Mouse (Mus musculus) macrophage (primary cell): ENCODE results near the gene Wee1. TPM values are rescaled to one million over a fixed set of nuclear protein-coding genes. Genes with fewer than 3 reads are reported as not detected.
"Not testable (repeated sequence)": the region's sequence is repeated elsewhere in the genome, so short reads cannot be mapped to it uniquely, and the experiment has no call there.

Source experiments
- H3K27ac ChIP-seq: fragments of 350-480 bp; formaldehyde crosslinking; 2 replicates; pipeline ENCODE4 v1.9.0; 2021
- H3K36me3 ChIP-seq: fragments of 350-480 bp; formaldehyde crosslinking; 2 replicates; pipeline ENCODE4 v1.9.0; 2021; ENCODE audit errors: inconsistent target
- H3K4me3 ChIP-seq: fragments of 350-480 bp; formaldehyde crosslinking; 2 replicates; pipeline ENCODE4 v1.9.0; 2021; ENCODE audit errors: inconsistent target
- H3K79me2 ChIP-seq: fragments of 350-480 bp; formaldehyde crosslinking; 2 replicates; pipeline ENCODE4 v1.9.0; 2021; ENCODE audit errors: inconsistent target
- WGBS: methylation state at CpG from one replicate; pipeline ENCODE4 v1.1.7; 2026; ENCODE audit warnings: inconsistent platforms; ENCODE audit not compliant: missing documents; 5-methylcytosine and 5-hydroxymethylcytosine counted together
- polyA plus RNA-seq: library from polyadenylated mRNA; stranded (reverse); fragments of 250-400 nt; gene quantifications from 3 replicates; pipeline ENCODE4 v1.2.4, GENCODE M21; 2018; ENCODE audit warnings: inconsistent platforms

Wee1 gene
- polyA plus RNA-seq, 1 experiment from 2014 or later, result 10.7 TPM

DNA sequence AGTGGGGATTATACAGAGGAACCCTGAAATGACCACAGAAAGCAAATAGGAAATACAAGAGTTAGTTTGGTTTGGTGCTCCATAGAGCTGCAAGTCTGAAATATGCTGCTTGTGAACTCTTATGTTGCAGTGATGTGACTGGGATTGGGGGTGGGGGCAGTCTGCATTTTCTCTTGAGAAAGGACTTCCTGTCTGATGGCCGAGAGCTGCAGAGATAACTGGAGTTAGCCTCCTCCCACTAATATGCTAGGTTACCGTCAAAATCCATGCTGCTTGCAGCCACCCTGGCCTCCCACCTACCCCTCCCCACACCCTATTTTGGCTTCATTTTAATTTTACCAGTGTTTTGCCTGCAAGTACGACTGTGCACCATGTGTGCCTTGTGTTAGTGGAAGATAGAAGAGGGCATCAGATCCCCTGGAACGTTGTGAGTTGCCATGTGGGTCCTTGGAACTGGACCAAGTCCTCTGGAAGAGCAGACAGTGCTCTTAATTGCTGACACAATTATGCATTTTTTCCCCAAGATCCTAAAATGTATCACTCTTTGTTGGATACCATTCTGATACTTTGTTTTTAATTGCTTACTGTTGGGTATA is 11.7 kb upstream of the Wee1 start:
- no peaks in the 10 kb centered on the region for H3K79me2 ChIP-seq
- 35% methylated on average over 4 of the region's 4 CpGs for WGBS
- no peak overlapping the region for H3K4me3 ChIP-seq
- peak overlapping the region; percentile 83 for H3K27ac ChIP-seq
- no peaks in the 10 kb centered on the region for H3K36me3 ChIP-seq

DNA sequence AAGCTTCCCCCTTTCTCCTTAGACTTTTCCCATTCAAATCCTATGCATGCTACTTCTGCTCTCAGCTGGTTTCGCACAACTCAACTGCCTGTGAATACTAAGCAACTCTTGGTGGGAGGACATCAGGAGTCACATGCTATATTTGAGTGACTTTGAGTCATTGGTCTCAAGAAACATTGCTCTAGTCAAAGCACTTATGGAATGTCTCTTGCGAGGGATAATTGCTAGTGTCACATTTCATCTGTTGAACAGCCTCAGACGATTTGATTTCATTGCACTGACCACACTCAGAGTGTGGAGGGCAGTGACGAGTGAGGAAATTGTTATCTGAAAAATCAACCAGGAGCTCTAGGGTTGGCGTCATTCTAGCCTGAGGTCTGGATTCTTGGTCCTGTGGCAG is 7.1 kb upstream of the Wee1 start:
- WGBS, result 49% methylated on average over 5 of the region's 5 CpGs
- Histone ChIP-seq H3K36me3 (no peaks in the 10 kb centered on the region), H3K27ac (peak overlapping the region; percentile 86)

DNA sequence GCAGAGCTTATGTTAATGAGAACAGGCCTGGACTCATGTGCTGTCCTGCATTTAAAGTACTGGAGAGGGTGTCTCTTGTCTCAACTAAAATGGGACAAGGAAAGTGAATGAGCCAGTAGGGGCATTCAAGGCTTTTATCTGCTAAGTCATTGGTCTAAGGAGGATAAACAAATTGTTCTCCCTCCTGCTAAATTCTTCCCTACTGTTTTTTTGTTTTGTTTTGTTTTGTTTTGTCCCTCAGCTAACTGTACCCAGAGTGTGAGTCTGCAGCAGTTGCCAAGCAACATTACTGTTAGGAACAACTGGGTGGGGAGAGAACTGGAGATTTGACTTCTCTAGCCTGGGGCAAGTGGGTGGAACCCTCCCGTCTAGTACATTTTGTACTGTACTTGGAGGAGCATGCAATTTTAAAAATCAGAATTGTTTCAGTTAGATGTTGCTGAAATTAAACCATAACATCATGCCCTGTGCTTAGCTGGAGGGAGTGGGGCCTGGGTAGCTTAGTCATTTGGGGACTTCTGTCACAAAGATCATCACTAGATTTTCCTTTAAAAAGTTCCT is 5.0 kb upstream of the Wee1 start:
- no peaks in the 10 kb centered on the region for H3K79me2 ChIP-seq
- 57% methylated on average over 1 of the region's 1 CpGs for WGBS
- H3K36me3 ChIP-seq, result no peaks in the 10 kb centered on the region
- H3K4me3 ChIP-seq, result no peak overlapping the region
- no peak overlapping the region for H3K27ac ChIP-seq

More for the DNA sequence above, 7.1 kb upstream of the Wee1 start:
- Histone ChIP-seq H3K79me2 (no peaks in the 10 kb centered on the region), H3K4me3 (no peak overlapping the region)

DNA sequence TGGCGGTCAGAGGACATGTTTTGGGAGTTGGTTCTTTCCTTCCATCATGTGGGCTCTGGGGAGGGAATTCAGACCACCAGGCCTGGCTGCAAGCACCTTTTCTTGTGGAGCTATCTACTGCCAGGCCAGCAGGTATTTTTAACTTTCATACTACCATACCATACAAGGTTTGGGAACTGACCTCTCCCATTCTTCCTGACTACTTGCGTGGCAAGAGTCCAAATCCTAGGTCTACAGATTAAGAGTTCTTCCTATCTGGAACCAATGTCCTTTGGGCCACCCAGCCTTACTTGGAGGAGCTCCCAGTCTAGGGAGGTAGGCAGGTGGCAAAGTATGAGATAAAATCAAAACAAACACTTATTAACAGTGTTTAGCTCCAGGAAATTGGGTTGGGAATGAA is 3.4 kb upstream of the Wee1 start:
- Histone ChIP-seq H3K36me3 (no peaks in the 10 kb centered on the region), H3K79me2 (peaks cover 6% of the 10 kb centered on the region), H3K27ac (no peak overlapping the region), H3K4me3 (no peak overlapping the region)
- WGBS, result 95% methylated on average over 2 of the region's 2 CpGs

DNA sequence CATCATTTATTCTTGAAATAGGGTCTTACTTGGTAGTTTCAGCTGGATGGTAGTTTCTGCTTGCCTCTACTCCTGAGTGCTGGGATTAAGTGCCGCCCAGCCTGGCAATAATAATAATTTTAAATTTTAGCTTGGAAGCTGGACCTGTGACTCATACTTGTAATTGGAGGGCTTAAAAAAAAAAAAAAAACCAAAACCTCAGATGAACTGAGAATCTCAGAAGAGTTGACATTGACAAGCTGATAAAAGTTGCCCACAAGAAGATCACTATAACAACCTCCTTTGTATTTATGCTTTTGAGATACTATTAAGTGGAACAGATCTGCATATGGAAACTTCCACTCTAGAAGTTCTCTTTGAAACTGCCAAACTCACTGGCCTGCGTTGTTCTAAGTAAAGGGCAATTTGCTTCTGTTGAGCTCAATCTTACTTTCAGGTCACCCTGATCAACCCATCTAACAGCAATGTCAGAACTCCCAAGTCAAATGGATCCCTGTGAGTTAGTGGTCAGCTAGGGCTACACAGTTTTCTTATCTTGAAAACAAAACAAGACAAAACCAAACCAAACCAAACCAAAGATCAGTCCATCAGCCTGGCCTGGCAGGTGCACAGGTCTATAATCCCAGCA is 1.6 kb upstream of the Wee1 start:
- H3K36me3 ChIP-seq, result no peaks in the 10 kb centered on the region

DNA sequence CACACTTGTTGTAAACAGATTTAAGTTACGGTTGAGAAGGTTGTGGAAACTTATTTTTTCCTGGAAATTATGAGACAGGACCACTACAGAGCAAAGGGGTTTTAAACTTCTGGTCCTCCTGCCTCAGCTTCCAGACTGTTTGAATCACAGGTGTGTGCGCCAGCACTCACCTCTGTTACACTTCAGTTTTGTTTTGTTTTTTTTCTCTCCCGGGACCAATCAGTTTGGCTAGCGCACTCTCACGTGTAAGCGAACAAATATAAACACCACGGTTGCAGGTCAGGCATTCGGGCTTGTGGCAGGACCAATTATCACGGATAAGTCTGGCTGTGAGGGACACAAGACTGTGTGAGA is 707 bp upstream of the Wee1 start:
- Histone ChIP-seq H3K36me3 (no peaks in the 10 kb centered on the region), H3K27ac (peak overlapping the region; percentile 80)
- under 1% methylated on average over 9 of the region's 9 CpGs for WGBS

More for the DNA sequence above, 1.6 kb upstream of the Wee1 start:
- Histone ChIP-seq H3K27ac (peak overlapping the region; percentile 80), H3K79me2 (peaks cover 24% of the 10 kb centered on the region), H3K4me3 (peak overlapping the region; percentile 64; the same call in 1 of the 2 replicates)
- WGBS, result 83% methylated on average over 2 of the region's 2 CpGs

DNA sequence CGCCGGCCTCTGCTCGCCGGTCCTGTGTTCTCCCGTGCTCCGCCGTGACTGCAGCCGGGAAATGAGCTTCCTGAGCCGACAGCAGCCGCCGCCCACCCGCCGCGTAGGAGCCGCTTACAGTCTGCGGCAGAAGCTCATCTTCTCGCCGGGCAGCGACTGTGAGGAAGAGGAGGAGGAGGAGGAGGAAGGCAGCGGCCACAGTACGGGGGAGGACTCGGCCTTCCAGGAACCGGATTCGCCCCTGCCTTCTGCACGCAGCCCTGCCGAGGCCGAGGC is 381 bp downstream of the Wee1 start:
- H3K79me2 ChIP-seq, result peaks cover 44% of the 10 kb centered on the region
- no peaks in the 10 kb centered on the region for H3K36me3 ChIP-seq
- WGBS, result under 1% methylated on average over 21 of the region's 27 CpGs
- peak overlapping the region; percentile 37 for H3K4me3 ChIP-seq
- H3K27ac ChIP-seq, result no peak overlapping the region

More for the DNA sequence above, 707 bp upstream of the Wee1 start:
- Histone ChIP-seq H3K79me2 (peaks cover 33% of the 10 kb centered on the region), H3K4me3 (peak overlapping the region; percentile 64)

DNA sequence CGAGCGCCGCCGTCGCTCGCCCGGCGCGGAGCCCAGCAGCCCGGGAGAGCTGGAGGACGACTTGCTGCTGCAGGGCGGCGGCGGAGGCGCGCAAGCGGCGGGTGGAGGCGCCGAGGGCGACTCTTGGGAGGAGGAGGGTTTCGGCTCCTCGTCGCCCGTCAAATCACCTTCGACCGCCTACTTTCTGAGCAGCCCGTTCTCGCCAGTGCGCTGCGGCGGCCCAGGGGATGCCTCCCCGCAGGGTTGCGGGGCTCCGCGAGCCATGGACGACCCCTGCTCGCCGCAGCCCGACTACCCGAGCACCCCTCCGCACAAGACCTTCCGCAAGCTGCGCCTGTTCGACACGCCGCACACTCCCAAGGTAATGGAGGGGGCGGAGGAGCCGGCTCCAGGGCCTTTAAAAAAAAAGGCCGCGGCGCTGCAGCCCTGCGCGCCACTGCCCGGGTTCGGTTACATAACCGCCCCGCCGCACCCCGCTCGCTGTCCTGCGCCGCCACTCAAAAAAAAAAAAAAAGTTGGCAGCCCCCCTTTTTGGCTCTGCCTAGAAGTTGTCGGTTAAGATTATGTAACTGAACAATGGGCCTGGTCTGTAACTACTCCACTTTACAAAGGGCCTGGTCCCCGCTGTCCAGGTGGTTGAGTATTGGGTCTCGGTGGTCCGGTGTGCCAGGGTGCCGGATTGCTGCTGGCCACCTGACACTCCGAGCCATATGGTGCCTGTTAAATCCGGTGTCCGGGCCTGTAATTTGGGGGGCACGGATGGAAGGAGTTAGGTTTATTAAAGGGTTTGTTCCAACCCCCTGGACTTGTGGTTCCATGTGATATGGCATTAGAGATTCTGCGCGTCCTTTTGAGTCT is 948 bp downstream of the Wee1 start:
- Histone ChIP-seq H3K4me3 (peak overlapping the region; percentile 87), H3K79me2 (peaks cover 50% of the 10 kb centered on the region), H3K27ac (peak overlapping the region; percentile 59), H3K36me3 (no peaks in the 10 kb centered on the region)
- under 1% methylated on average over 65 of the region's 74 CpGs for WGBS

DNA sequence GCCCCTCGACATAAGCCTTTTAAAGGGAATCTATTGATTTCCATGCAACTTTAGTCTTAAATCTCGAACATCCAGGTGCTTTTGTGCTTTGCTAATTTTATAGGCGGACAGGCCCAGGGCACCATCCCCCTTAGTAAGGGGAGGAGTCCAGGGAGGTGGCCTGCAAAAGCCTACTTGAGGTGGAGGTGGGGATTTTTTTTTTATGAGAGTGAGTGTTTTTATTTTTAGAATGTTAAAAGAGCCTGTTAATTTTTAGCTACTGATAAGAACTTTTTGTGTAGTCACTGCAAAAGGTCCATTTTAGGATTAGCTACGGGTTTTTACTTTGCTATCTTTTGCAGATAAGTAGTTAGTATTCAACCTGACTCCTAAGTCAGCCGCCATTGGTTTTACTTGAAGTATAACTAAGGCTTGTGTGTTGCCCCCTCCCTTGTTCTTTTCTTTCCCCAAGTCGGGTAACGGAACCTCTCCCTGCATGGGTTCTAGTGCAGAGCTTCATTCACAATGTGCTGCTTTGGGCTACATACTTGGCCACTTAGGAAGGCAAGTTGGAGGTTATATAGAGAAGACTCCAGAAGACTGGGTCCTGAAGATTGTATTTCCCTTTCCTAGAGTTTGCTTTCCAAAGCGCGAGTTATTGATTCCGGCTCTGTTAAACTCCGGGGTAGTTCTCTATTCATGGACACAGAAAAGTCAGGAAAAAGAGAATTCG is 2.2 kb downstream of the Wee1 start:
- WGBS, result 11% methylated on average over 12 of the region's 12 CpGs

DNA sequence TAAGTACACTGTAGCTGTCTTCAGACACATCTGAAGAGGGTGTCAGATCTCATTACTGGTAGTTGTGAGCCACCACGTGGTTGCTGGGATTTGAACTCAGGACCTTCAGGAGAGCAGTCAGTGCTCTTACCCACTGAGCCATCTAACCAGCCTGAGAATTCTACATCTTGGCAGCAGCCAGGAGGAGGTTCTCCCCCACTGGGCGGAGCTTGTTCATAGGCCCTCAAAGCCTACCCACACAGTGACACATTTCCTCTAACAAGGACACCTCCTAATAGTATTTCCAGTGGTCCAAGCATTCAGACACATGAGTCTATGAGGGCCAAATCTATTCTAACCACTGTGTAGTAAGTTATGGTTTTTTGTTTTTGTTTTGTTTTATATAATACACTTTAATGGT is 6.7 kb downstream of the Wee1 start:
- Histone ChIP-seq H3K36me3 (no peaks in the 10 kb centered on the region), H3K4me3 (no peak overlapping the region), H3K79me2 (peaks cover 69% of the 10 kb centered on the region), H3K27ac (no peak overlapping the region)
- WGBS, result 90% methylated on average over 2 of the region's 2 CpGs

More for the DNA sequence above, 2.2 kb downstream of the Wee1 start:
- H3K27ac ChIP-seq, result peak overlapping the region; percentile 59
- H3K36me3 ChIP-seq, result no peaks in the 10 kb centered on the region
- peaks cover 62% of the 10 kb centered on the region for H3K79me2 ChIP-seq
- peak overlapping the region; percentile 87 for H3K4me3 ChIP-seq

DNA sequence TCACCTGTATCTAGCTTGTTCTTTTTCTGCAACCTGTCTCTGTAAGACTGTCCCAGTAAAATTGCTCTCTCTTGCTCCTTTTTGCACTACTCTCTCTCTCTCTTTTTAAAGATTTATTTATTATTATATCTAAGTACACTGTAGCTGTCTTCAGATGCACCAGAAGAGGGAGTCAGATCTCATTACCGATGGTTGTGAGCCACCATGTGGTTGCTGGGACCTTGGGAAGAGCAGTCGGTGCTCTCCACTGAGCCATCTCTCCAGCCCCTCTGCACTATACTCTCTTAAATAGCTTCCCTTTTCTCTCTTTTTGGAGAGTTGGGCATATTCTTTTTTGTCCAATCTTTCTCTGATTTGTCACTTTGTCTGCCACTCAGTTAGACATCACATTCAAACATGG is 10.4 kb downstream of the Wee1 start:
- not testable (repeated sequence) for H3K27ac ChIP-seq, H3K36me3 ChIP-seq, H3K4me3 ChIP-seq
- WGBS, result 58% methylated on average over 2 of the region's 2 CpGs
- peaks cover 32% of the 10 kb centered on the region for H3K79me2 ChIP-seq

DNA sequence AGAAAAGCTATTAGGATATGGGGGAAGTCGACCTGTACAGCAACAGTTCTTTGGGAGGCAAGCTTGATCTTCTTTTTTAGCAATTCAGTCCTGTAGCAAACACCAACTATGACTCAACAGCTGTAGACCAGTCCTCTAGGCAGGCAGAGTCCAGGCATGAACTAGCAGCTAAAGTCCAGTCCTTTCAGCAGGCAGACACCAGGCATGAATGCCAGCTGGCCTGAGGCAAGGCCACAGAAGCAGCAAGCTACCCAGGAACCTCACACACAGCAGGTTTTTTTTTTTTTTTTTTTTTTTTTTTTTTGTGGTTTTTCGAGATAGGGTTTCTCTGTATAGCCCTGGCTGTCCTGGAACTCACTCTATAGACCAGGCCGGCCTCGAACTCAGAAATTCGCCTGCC is 12.1 kb downstream of the Wee1 start:
- no peak overlapping the region for H3K27ac ChIP-seq
- 94% methylated on average over 5 of the region's 5 CpGs for WGBS
- peaks cover 15% of the 10 kb centered on the region for H3K79me2 ChIP-seq
- H3K36me3 ChIP-seq, result no peaks in the 10 kb centered on the region; the same call in 1 of the 2 replicates
- no peak overlapping the region for H3K4me3 ChIP-seq

DNA sequence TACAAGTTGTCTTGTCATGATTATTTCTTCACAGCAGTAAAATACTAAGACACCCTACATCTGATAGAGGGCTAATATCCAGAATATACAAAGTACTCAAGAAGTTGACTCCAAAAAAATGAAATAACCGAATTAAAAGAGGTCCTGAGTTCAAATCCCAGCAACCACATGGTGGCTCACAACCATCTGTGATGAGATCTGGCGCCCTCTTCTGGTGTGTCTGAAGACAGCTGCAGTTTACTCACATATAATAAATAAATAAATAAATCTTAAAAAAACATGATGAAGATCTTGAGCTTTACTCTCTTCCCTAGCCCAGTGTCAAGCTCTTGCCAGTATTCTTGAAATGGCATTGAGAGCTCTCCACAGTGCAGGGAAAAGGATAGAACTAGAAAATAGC is 16.7 kb downstream of the Wee1 start:
- Histone ChIP-seq H3K79me2 (no peaks in the 10 kb centered on the region; the same call in 1 of the 2 replicates), H3K27ac (no peak overlapping the region), H3K36me3 (peaks cover 7% of the 10 kb centered on the region; the same call in 1 of the 2 replicates), H3K4me3 (no peak overlapping the region)
- 93% methylated on average over 2 of the region's 2 CpGs for WGBS

DNA sequence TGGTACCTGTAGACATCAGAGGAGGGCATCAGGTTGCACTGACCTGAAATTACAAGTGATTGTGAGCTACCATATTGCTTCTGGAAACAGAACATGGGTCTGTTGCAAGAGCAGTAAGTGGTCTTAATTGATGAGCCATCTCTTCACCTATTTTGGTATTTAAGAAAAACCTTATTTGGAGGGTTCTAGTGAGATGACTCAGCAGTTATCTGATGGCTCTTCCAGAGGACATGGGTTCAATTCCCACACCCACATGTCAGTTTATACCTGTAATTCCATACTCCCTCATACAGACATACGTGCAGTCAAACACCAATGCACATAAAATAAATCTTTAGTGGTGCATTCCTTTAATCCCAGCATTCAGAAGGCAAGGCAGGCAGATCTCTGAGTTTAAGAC is 22.0 kb downstream of the Wee1 start:
- Histone ChIP-seq H3K4me3 (no peak overlapping the region), H3K79me2 (no peaks in the 10 kb centered on the region), H3K27ac (no peak overlapping the region), H3K36me3 (0 out of 2 replicates have a peak, but pooled peaks cover 7% of the 10 kb centered on the region)
- 100% methylated on average over 1 of the region's 1 CpGs for WGBS
